Mouse (Mus musculus): Measurements from ENCODE around the gene Kcne4.
A peak's percentile ranks its signal among the peaks of the same experiment; 100 is the strongest.
"Not testable (repeated sequence)": the region's sequence is repeated elsewhere in the genome, so short reads cannot be mapped to it uniquely, and the experiment has no call there.

The Kcne4 gene

GRCm38 (mm10) chr1:78816639-78817038 lies at the start of gene Kcne4:
Gene Kcne4, plus strand, starts transcription at chr1:78816758.
- DNase-seq (ENCODE audit: low spot score in 2 of 2) = no peak

- peak in 1 of 2 experiments; percentile 19 for DNase-seq (ENCODE audit: low spot score in 2 of 2)
These were observed 34.7 kb upstream of the Kcne4 start for GRCm38 (mm10) chr1:78781899-78782298.

GRCm38 (mm10) chr1:78784936-78785335 lies 31.6 kb upstream of the Kcne4 start:
- DNase-seq (ENCODE audit: low spot score in 2 of 2) = not testable (repeated sequence)

GRCm38 (mm10) chr1:78789744-78790143 lies 26.8 kb upstream of the Kcne4 start:
- no peak for DNase-seq (ENCODE audit: low spot score in 2 of 2)

- DNase-seq (ENCODE audit: low spot score in 2 of 2) = no peak
These were observed 9.1 kb upstream of the Kcne4 start for GRCm38 (mm10) chr1:78807428-78807827.

- no peak for DNase-seq (ENCODE audit: low spot score in 2 of 2)
These were observed 6.7 kb upstream of the Kcne4 start for GRCm38 (mm10) chr1:78809819-78810218.

- DNase-seq (ENCODE audit: low spot score in 2 of 2) = no peak
These were observed 5.7 kb upstream of the Kcne4 start for GRCm38 (mm10) chr1:78810904-78811303.

GRCm38 (mm10) chr1:78811975-78812490 lies 4.5 kb upstream of the Kcne4 start:
- no peak for DNase-seq (ENCODE audit: low spot score in 2 of 2)

- no peak for DNase-seq (ENCODE audit: low spot score in 2 of 2)
These were observed 1.2 kb downstream of the Kcne4 start for GRCm38 (mm10) chr1:78817756-78818155.

GRCm38 (mm10) chr1:78818630-78819526 lies 2.3 kb downstream of the Kcne4 start:
- no peak for DNase-seq (ENCODE audit: low spot score in 2 of 2)

GRCm38 (mm10) chr1:78819592-78819991 lies 3.0 kb downstream of the Kcne4 start:
- no peak for DNase-seq (ENCODE audit: low spot score in 2 of 2)

- peak in 1 of 2 experiments; percentile 52 for DNase-seq (ENCODE audit: low spot score in 2 of 2)
These were observed 3.6 kb downstream of the Kcne4 start for GRCm38 (mm10) chr1:78820176-78820575.

- DNase-seq (ENCODE audit: low spot score in 2 of 2) = no peak
These were observed 4.6 kb downstream of the Kcne4 start for GRCm38 (mm10) chr1:78821111-78821510.

GRCm38 (mm10) chr1:78821733-78822430 lies 5.3 kb downstream of the Kcne4 start:
- no peak for DNase-seq (ENCODE audit: low spot score in 2 of 2)

GRCm38 (mm10) chr1:78825246-78825645 lies 8.7 kb downstream of the Kcne4 start:
- DNase-seq (ENCODE audit: low spot score in 2 of 2) = no peak

GRCm38 (mm10) chr1:78838468-78838867 lies 21.9 kb downstream of the Kcne4 start:
- DNase-seq (ENCODE audit: low spot score in 2 of 2) = no peak

GRCm38 (mm10) chr1:78840769-78841168 lies 24.2 kb downstream of the Kcne4 start:
- DNase-seq (ENCODE audit: low spot score in 2 of 2) = no peak

GRCm38 (mm10) chr1:78845661-78846060 lies 29.1 kb downstream of the Kcne4 start:
- DNase-seq (ENCODE audit: low spot score in 2 of 2) = no peak

GRCm38 (mm10) chr1:78846471-78846870 lies 29.9 kb downstream of the Kcne4 start:
- DNase-seq (ENCODE audit: low spot score in 2 of 2) = no peak

GRCm38 (mm10) chr1:78852408-78853093 lies 36.0 kb downstream of the Kcne4 start:
- DNase-seq (ENCODE audit: low spot score in 2 of 2) = peak in 1 of 2 experiments; percentile 24

GRCm38 (mm10) chr1:78853094-78853445 lies 36.5 kb downstream of the Kcne4 start:
- DNase-seq (ENCODE audit: low spot score in 2 of 2) = no peak

- DNase-seq (ENCODE audit: low spot score in 2 of 2) = no peak
These were observed 37.7 kb downstream of the Kcne4 start for GRCm38 (mm10) chr1:78854306-78854705.

Data from urinary bladder, postnatal 4 days (tissue).